Mouse (Mus musculus): ENCODE data around the gene Rpa1.

GRCm38 (mm10) chr11:75304797-75305196 is 43.3 kb downstream of the Rpa1 start:
- no peak for TF ChIP-seq CTCF (IDR thresholded peaks at IDR 0.05; ENCODE audit: low read depth)
- TF ChIP-seq EP300 (optimal IDR thresholded peaks at IDR 0.05) = no peak

All from stomach, postnatal 0 days (tissue).